Mouse (Mus musculus): ENCODE results near the gene Gm6465. TPM values are rescaled to one million over a fixed set of nuclear protein-coding genes. Genes with fewer than 3 reads are reported as not detected.
"Not testable (repeated sequence)": the region's sequence is repeated elsewhere in the genome, so short reads cannot be mapped to it uniquely, and the experiment has no call there.

Gene Gm6465
- polyA plus RNA-seq (2012; rRNA removed): not detected in 2 replicates

GRCm38 (mm10) chr5:11845239-11845638, at the start of gene Gm6465:
Gene Gm6465, plus strand, starts transcription at chr5:11845539.
- H3K4me1 ChIP-seq (ENCODE audit: control insufficient read depth, insufficient read depth, low read length); H3K27ac ChIP-seq (ENCODE audit: insufficient read depth, low read length); DNase-seq; H3K4me3 ChIP-seq (replicated peaks; ENCODE audit: insufficient read depth, low read depth, low read length); H3K27me3 ChIP-seq (ENCODE audit: control insufficient read depth, insufficient read depth, low read length): not testable (repeated sequence)
- 43% methylated on average over 2 of the region's 2 CpGs for WGBS

GRCm38 (mm10) chr5:11845824-11846223, 485 bp downstream of the Gm6465 start:
- not testable (repeated sequence) for H3K27ac ChIP-seq (ENCODE audit: insufficient read depth, low read length); DNase-seq; H3K4me1 ChIP-seq (ENCODE audit: control insufficient read depth, insufficient read depth, low read length); H3K4me3 ChIP-seq (replicated peaks; ENCODE audit: insufficient read depth, low read depth, low read length); H3K27me3 ChIP-seq (ENCODE audit: control insufficient read depth, insufficient read depth, low read length)
- 82% methylated on average over 1 of the region's 1 CpGs for WGBS

GRCm38 (mm10) chr5:11857909-11858308, 12.6 kb downstream of the Gm6465 start:
- DNase-seq; H3K4me3 ChIP-seq (replicated peaks; ENCODE audit: insufficient read depth, low read depth, low read length); H3K4me1 ChIP-seq (ENCODE audit: control insufficient read depth, insufficient read depth, low read length); H3K27ac ChIP-seq (ENCODE audit: insufficient read depth, low read length); H3K27me3 ChIP-seq (ENCODE audit: control insufficient read depth, insufficient read depth, low read length): not testable (repeated sequence)

Other genes starting within 250 kb of the Gm6465 start
- not detected in 2 replicates for gene Gm8922, start 163.6 kb upstream of the Gm6465 start, polyA plus RNA-seq (2012; rRNA removed)
- gene Gm8926, start 75.0 kb upstream of the Gm6465 start, polyA plus RNA-seq (2012; rRNA removed): not detected in 2 replicates
- gene 4933402N22Rik, start 72.5 kb downstream of the Gm6465 start, polyA plus RNA-seq (2012; rRNA removed): not detected in 2 replicates